Mouse (Mus musculus) midbrain, embryonic 12.5 days (tissue): ENCODE measurements around the gene Gm11096. TPM values are rescaled to one million over a fixed set of nuclear protein-coding genes. Genes with fewer than 3 reads are reported as not detected.
A peak's percentile ranks its signal among the peaks of the same experiment; 100 is the strongest.

Experiments
- ATAC-seq: fragments of 200-750 bp; cut with Nextera tagmentation; 2 replicates; pipeline ENCODE4 v1.8.0; 2017; ENCODE audit warnings: low read depth, moderate TSS enrichment, moderate library complexity; ENCODE audit not compliant: low FRiP score
- H3K27ac ChIP-seq: fragments of 300-500 bp; sonication (generic); replicated peaks from 2 replicates; pipeline ENCODE4 v1.5.1; 2016; ENCODE audit warnings: mild to moderate bottlenecking
- H3K27me3 ChIP-seq: fragments of 300-500 bp; sonication (generic); 2 replicates; pipeline ENCODE4 v1.6.1; 2016; ENCODE audit warnings: mild to moderate bottlenecking
- H3K36me3 ChIP-seq: fragments of 300-500 bp; sonication (generic); 2 replicates; pipeline ENCODE4 v1.6.1; 2016
- H3K4me1 ChIP-seq: fragments of 300-500 bp; sonication (generic); 2 replicates; pipeline ENCODE4 v1.6.1; 2016
- H3K4me2 ChIP-seq: fragments of 300-500 bp; sonication (generic); replicated peaks from 2 replicates; pipeline ENCODE4 v1.6.1; 2016; ENCODE audit warnings: mild to moderate bottlenecking, moderate library complexity
- H3K4me3 ChIP-seq: fragments of 300-500 bp; sonication (generic); 2 replicates; pipeline ENCODE4 v1.5.1; 2016; ENCODE audit warnings: mild to moderate bottlenecking
- H3K9ac ChIP-seq: fragments of 300-500 bp; sonication (generic); replicated peaks from 2 replicates; pipeline ENCODE4 v1.6.1; 2016; ENCODE audit warnings: mild to moderate bottlenecking, moderate library complexity
- H3K9me3 ChIP-seq: fragments of 300-500 bp; sonication (generic); 2 replicates; pipeline ENCODE4 v1.6.1; 2016; ENCODE audit warnings: mild to moderate bottlenecking
- WGBS: fragments of 180-500 bp; shearing (Covaris S2); methylation state at CpG from one replicate; pipeline ENCODE4 v1.1.7; 2016; 5-methylcytosine and 5-hydroxymethylcytosine counted together
- polyA plus RNA-seq: library from polyadenylated mRNA; unstranded; fragments of >200 nt; fragmentation: Nextera tagmentation; extraction: Ambion mirVana; gene quantifications from 2 replicates; pipeline ENCODE4 v1.2.1, GENCODE M21; 2016

Gm11096 gene
- polyA plus RNA-seq, 1 experiment from 2014 or later: not detected

DNA sequence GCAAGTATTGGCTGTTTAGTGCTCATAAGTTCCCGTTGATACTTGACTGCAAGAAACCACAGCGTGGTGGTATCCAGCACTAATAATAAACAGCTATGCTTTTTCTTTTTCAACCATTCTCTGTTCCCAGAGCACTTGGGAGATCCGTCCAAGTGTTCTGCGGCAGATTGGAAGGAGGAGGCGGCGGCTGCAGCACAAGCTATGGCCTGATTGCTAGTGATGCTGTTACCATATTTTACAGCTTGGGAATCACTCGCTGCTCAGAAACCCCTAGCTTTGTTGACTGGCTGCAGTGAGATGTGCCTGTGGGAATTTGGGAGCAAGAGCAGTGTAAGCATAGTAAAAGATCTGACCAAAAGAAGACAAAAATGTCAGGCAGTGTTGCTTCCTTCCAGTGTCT, 14.3 kb upstream of the Gm11096 start:
- 87% methylated on average over 7 of the region's 7 CpGs for WGBS
- no peak overlapping the region for H3K4me3 ChIP-seq
- no peak for ATAC-seq
- no peaks in the 10 kb centered on the region for H3K9me3 ChIP-seq
- H3K4me2 ChIP-seq: no peak overlapping the region
- H3K27me3 ChIP-seq: peaks cover 3% of the 10 kb centered on the region; the same call in 1 of the 2 replicates
- no peak overlapping the region for H3K9ac ChIP-seq
- H3K27ac ChIP-seq: no peak overlapping the region
- no peaks in the 10 kb centered on the region for H3K36me3 ChIP-seq
- peaks cover 7% of the 10 kb centered on the region; the same call in 1 of the 2 replicates for H3K4me1 ChIP-seq

DNA sequence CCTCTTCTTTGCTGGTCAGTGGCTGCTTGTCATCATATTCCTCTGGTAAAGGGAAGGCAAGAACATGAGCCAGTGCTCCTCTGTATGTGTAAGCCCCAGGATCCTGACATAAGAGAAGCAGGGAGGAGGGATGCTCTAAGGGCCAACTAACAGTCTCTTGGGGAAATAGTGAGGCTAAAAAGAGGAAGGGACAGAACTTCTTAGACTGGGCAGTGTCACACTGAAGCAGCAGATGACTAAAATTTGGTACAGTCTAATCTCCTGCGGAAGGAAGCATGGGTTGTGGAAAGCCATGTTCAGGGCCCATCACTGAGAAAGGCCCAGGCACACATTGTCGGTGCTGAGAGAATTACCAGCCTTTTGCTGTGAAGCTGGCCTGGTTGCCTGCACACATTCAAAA, 8.8 kb upstream of the Gm11096 start:
- WGBS: 80% methylated on average over 2 of the region's 2 CpGs
- Histone ChIP-seq H3K4me3 (no peak overlapping the region), H3K36me3 (no peaks in the 10 kb centered on the region), H3K27ac (no peak overlapping the region), H3K4me2 (no peak overlapping the region), H3K9ac (no peak overlapping the region), H3K9me3 (no peaks in the 10 kb centered on the region), H3K27me3 (no peaks in the 10 kb centered on the region), H3K4me1 (no peaks in the 10 kb centered on the region)
- no peak for ATAC-seq

DNA sequence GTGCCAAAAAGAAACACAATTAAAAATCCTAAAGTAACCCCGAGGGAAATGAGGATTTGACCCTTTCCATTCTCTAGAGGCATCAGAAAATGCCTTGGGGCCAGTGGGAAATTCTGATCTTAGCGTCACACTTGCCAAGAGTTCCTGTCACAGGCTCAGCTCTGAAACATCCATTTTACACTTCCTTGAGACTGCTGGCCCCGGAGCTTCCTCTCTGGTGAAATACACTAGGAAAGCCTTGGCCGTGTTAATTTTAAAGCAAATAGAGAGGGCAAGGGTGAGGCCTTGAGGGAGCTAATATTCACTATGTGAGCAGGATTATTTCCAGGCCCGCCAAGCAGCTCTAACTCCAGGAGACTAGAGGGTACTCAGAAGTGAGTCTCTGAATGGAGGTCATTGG, 8.4 kb upstream of the Gm11096 start:
- H3K27ac ChIP-seq: no peak overlapping the region
- no peaks in the 10 kb centered on the region for H3K36me3 ChIP-seq
- H3K9ac ChIP-seq: no peak overlapping the region
- no peaks in the 10 kb centered on the region for H3K27me3 ChIP-seq
- H3K4me2 ChIP-seq: no peak overlapping the region
- no peak overlapping the region for H3K4me3 ChIP-seq
- H3K4me1 ChIP-seq: no peaks in the 10 kb centered on the region
- no peaks in the 10 kb centered on the region for H3K9me3 ChIP-seq
- WGBS: 49% methylated on average over 5 of the region's 5 CpGs
- ATAC-seq: no peak

DNA sequence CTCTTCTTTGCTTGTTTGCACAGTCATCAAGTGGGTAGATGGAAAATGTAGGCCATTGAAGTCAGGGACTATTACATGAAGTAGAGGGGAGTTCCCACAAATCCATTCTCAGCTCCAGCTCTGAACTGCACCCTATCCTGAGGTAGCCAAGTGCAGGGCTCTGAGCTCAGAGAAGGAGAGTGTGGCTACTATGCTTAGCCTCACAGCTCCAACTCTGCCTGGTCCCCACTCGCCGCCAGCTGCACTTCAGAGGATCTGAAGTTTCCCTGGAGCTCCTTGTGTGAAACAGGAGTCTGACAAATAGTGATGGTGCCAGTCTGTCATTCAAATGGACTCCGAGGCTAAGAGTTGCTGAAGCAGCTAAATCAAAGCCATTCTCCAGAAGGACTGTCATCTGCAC, 13.7 kb downstream of the Gm11096 start:
- Histone ChIP-seq H3K36me3 (no peaks in the 10 kb centered on the region), H3K4me3 (no peak overlapping the region), H3K4me1 (no peaks in the 10 kb centered on the region), H3K27ac (no peak overlapping the region), H3K4me2 (no peak overlapping the region), H3K27me3 (peaks cover 5% of the 10 kb centered on the region; the same call in 1 of the 2 replicates), H3K9me3 (no peaks in the 10 kb centered on the region), H3K9ac (no peak overlapping the region)
- no peak for ATAC-seq
- WGBS: 54% methylated on average over 3 of the region's 3 CpGs

DNA sequence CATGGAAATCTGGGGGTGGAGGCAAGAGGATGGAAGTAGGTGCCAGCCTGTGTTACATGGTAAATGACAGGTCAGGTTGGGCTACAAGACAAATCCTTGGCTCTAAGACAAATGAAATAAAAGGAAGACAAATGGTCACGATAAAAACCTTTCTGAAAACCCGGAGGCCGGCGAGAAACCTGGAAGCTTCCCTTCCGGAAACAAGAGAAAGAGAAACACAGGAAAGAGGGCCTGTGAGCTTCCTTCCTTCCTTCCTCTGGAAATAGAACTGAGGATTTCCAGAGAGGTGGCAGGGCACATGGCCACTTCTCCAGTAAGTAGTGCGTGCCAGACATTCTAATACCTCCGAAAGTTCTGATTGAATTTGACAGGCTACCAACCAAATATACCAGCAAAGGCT, 14.4 kb downstream of the Gm11096 start:
- no peak for ATAC-seq
- H3K9me3 ChIP-seq: no peaks in the 10 kb centered on the region
- no peak overlapping the region for H3K4me3 ChIP-seq
- H3K36me3 ChIP-seq: no peaks in the 10 kb centered on the region
- no peaks in the 10 kb centered on the region for H3K4me1 ChIP-seq
- H3K4me2 ChIP-seq: no peak overlapping the region
- H3K27ac ChIP-seq: no peak overlapping the region
- no peak overlapping the region for H3K9ac ChIP-seq
- peaks cover 5% of the 10 kb centered on the region; the same call in 1 of the 2 replicates for H3K27me3 ChIP-seq
- WGBS: 89% methylated on average over 7 of the region's 7 CpGs

DNA sequence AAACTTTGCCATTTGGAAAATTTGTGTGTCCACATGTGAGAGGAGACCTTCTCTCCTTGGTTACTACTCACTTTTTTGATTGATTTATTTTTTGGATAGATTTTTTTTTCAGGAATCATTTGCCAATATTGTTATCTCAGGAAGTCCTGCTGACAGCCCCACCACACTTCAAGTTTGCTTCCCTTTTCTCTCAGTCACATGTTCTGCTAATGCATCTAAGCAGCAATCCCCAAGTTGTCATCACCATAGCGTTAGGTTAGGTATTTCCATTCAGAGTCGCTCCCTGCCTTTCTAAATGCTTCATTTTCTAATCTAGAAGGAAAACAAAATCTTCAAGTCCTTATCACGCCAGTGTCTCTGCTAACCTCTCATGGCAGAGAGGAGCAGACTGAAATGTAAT, 17.8 kb downstream of the Gm11096 start:
- 78% methylated on average over 3 of the region's 3 CpGs for WGBS

DNA sequence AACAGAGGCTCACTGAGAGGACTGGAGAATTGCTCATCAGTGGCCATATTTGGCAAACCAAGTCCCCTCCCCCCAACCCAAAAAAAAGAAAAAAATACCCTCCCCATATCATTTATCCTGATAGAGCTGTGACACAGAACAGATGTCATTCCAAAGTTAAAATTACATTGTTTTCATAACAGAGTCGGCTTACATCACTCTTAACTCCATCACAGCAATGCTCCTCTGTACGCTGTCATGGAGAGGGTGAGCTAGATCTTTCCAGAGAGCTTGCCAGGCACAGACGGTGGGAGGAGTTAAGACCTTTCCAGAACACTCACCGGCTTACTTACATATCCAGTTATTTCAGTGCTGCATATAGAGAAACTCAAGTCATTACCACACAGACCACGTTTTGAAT, 27.4 kb downstream of the Gm11096 start:
- no peak overlapping the region for H3K4me2 ChIP-seq
- ATAC-seq: no peak
- WGBS: 84% methylated on average over 5 of the region's 5 CpGs

More for the DNA sequence above, 17.8 kb downstream of the Gm11096 start:
- Histone ChIP-seq H3K36me3 (no peaks in the 10 kb centered on the region), H3K27me3 (peaks cover 5% of the 10 kb centered on the region; the same call in 1 of the 2 replicates), H3K4me2 (no peak overlapping the region), H3K9ac (no peak overlapping the region), H3K4me1 (no peaks in the 10 kb centered on the region), H3K4me3 (no peak overlapping the region), H3K27ac (no peak overlapping the region), H3K9me3 (no peaks in the 10 kb centered on the region)
- no peak for ATAC-seq

DNA sequence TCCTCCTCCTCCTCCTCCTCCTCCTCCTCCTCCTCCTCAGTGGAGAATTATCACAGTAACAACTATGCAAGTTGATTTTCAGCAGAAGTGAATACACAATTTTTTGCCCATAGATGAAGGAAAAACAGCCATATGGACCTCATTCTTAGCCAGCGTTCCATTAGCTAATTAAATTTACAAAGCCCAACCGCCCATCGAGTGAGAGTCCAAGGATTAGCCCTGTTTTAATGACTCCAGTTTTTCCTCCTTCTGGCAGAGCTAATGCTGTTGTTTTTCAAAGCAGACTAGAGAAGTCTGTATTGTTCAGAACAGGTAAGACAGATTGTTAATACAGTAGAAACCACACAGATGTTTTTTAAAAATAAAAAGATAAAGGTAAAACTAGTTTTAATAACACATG, 31.8 kb downstream of the Gm11096 start:
- Histone ChIP-seq H3K36me3 (no peaks in the 10 kb centered on the region), H3K4me3 (no peak overlapping the region), H3K9me3 (no peaks in the 10 kb centered on the region), H3K4me1 (no peaks in the 10 kb centered on the region), H3K9ac (no peak overlapping the region), H3K27me3 (no peaks in the 10 kb centered on the region), H3K4me2 (no peak overlapping the region), H3K27ac (no peak overlapping the region)
- no peak for ATAC-seq
- WGBS: 42% methylated on average over 3 of the region's 3 CpGs

More for the DNA sequence above, 27.4 kb downstream of the Gm11096 start:
- Histone ChIP-seq H3K9ac (no peak overlapping the region), H3K4me3 (no peak overlapping the region), H3K4me1 (no peaks in the 10 kb centered on the region), H3K27ac (no peak overlapping the region), H3K9me3 (no peaks in the 10 kb centered on the region), H3K36me3 (no peaks in the 10 kb centered on the region), H3K27me3 (no peaks in the 10 kb centered on the region)

DNA sequence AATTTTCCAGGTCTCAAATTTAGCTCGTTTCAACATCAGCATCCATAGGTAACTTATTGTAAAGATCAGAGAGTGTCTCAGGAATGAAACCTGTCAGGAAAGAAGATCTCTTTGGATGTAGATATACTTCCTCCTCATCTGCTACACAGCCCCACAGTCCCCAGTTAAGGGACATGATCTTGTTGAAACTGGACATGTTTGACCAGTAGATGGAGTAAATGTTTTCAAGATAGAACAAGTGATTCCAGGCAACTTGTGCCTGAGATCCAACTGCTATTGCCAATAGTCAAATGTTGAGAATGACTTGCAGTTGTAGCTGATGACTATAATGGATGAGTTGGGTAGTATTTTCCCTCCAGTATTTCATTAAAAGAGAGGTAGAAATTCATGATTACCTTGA, 35.9 kb downstream of the Gm11096 start:
- H3K4me3 ChIP-seq: no peak overlapping the region
- H3K27ac ChIP-seq: no peak overlapping the region
- peaks cover 5% of the 10 kb centered on the region; the same call in 1 of the 2 replicates for H3K27me3 ChIP-seq
- no peak overlapping the region for H3K4me2 ChIP-seq
- no peak overlapping the region for H3K9ac ChIP-seq
- peaks cover 14% of the 10 kb centered on the region for H3K4me1 ChIP-seq
- no peaks in the 10 kb centered on the region for H3K9me3 ChIP-seq
- no peaks in the 10 kb centered on the region for H3K36me3 ChIP-seq
- 86% methylated on average over 1 of the region's 1 CpGs for WGBS
- no peak for ATAC-seq

DNA sequence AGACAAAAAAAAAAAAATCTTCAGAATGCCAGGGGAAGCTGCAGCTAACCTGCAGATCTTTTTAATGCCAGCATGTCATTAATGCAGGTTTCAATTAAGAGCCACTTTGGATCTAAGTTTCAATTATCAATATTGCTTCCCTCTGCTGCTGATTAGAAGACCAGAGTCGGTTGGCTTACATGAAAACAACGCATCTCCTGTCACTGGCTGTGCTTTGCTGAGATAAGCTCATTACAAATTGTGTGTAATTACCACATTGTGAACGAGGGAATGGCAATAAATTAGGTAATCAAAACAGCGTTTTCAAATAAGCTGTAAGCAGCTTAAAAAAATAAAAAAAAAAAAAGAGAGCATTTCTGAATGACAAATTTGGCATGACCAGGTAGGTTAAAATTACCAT, 38.2 kb downstream of the Gm11096 start:
- H3K36me3 ChIP-seq: no peaks in the 10 kb centered on the region
- H3K4me1 ChIP-seq: peaks cover 14% of the 10 kb centered on the region
- H3K4me3 ChIP-seq: no peak overlapping the region
- H3K9ac ChIP-seq: no peak overlapping the region
- H3K27me3 ChIP-seq: peaks cover 5% of the 10 kb centered on the region; the same call in 1 of the 2 replicates
- ATAC-seq: 0 out of 2 replicates have a peak, but pooled peaks have one; percentile 28
- 54% methylated on average over 4 of the region's 4 CpGs for WGBS
- H3K9me3 ChIP-seq: no peaks in the 10 kb centered on the region
- H3K27ac ChIP-seq: no peak overlapping the region
- no peak overlapping the region for H3K4me2 ChIP-seq

DNA sequence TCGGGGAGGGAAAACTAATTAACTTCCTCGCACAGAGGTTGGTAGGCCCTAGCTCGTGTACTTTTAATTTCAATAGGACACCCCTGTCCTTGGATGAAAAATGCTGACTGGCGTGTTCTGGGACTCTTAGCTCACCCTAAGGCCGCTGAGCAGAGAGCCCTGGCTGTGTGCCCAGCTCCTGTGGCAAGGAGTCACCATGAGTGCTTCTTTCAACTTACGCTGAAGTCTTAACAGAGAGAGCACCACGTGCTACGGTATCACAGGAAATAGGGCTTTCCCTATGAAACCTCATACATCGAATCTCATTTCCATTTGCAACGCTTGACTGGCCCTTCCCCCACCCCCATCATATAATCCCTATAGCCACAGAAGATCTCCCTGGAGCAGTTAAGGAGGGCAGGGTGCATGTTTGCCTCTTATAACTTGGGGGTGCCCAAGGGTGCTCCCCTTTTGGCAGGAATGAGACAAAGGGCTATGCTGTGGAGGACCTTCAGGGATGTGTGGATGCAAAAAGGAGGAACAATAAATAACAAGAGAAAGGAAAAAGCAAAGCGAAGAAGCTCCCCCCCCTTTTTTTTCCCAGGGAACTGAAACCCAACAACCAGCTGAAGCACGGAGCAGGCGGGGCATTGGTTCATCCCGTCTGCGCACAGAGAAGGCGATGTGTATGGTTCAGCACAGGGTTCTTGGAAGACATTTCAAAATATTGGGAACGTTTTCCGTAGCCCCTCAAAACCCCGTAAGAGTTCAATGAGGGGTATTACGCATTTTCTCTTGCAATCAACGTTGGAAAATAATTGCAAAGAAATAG, 39.0 kb downstream of the Gm11096 start:
- ATAC-seq: peak; percentile 65
- Histone ChIP-seq H3K9me3 (no peaks in the 10 kb centered on the region), H3K36me3 (no peaks in the 10 kb centered on the region), H3K4me1 (peaks cover 14% of the 10 kb centered on the region), H3K9ac (no peak overlapping the region), H3K27me3 (peaks cover 5% of the 10 kb centered on the region; the same call in 1 of the 2 replicates), H3K27ac (peak overlapping the region; percentile 58), H3K4me3 (no peak overlapping the region), H3K4me2 (peak overlapping the region; percentile 22; the same call in 1 of the 2 replicates)
- 63% methylated on average over 21 of the region's 21 CpGs for WGBS

DNA sequence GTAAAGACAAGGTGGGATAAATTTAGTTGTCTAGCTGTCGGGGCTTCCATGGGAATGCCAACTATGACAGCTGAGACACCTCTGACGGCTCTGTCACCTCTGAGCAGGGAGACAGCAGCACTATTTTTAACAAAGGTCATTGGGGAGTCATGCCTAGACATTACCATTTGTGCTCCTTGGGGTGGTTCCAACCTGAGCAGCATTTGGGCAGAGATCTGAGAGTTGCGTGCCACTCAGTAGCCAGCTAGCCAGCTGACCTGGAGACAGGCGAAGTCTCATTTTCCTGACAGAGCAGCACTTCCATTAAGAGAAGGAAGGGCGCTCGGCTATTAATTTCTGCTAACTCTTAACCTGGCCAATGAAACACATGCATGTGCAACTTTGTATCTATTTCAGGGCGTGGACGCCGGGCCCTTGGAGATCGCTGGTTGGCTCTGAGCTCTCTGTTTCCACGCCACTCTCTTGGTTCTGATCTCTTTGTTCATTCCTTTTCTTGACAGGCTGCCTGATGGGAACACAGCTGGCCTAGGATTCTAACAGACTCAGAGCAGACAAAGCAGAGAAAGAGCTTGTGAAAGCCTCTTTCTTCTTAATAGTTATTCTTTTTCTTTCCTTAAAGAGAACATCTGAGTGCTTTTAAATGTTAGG, 40.4 kb downstream of the Gm11096 start:
- Histone ChIP-seq H3K36me3 (no peaks in the 10 kb centered on the region), H3K27ac (no peak overlapping the region), H3K27me3 (peaks cover 5% of the 10 kb centered on the region; the same call in 1 of the 2 replicates), H3K4me3 (no peak overlapping the region), H3K9ac (no peak overlapping the region), H3K4me1 (peaks cover 14% of the 10 kb centered on the region), H3K9me3 (no peaks in the 10 kb centered on the region), H3K4me2 (no peak overlapping the region)
- WGBS: 56% methylated on average over 11 of the region's 11 CpGs
- ATAC-seq: peak; percentile 57
